Mouse (Mus musculus): ENCODE results near the gene Amer3.
"Not testable (repeated sequence)": the region's sequence is repeated elsewhere in the genome, so short reads cannot be mapped to it uniquely, and the experiment has no call there.

Amer3 gene

GRCm38 (mm10) chr1:34578851-34579781, at the start of gene Amer3:
Amer3 (plus strand) TSS chr1:34579657.
- DNase-seq (ENCODE audit: extremely low read depth, insufficient read length, low spot score): no peak

GRCm38 (mm10) chr1:34534574-34534973, 44.9 kb upstream of the Amer3 start:
- not testable (repeated sequence) for DNase-seq (ENCODE audit: extremely low read depth, insufficient read length, low spot score)

GRCm38 (mm10) chr1:34535043-34535698, 44.3 kb upstream of the Amer3 start, which contains the start of gene Cfc1:
Cfc1 (plus strand) TSS chr1:34535648.
- not testable (repeated sequence) for DNase-seq (ENCODE audit: extremely low read depth, insufficient read length, low spot score)

GRCm38 (mm10) chr1:34536291-34536766, 43.1 kb upstream of the Amer3 start:
- no peak for DNase-seq (ENCODE audit: extremely low read depth, insufficient read length, low spot score)

- peak; percentile 11 for DNase-seq (ENCODE audit: extremely low read depth, insufficient read length, low spot score)
These were observed 42.5 kb upstream of the Amer3 start for GRCm38 (mm10) chr1:34536767-34537485.

- no peak for DNase-seq (ENCODE audit: extremely low read depth, insufficient read length, low spot score)
These were observed 32.4 kb upstream of the Amer3 start for GRCm38 (mm10) chr1:34547074-34547473.

- DNase-seq (ENCODE audit: extremely low read depth, insufficient read length, low spot score): no peak
These were observed 25.8 kb upstream of the Amer3 start for GRCm38 (mm10) chr1:34553690-34554089.

GRCm38 (mm10) chr1:34554275-34554674, 25.2 kb upstream of the Amer3 start:
- DNase-seq (ENCODE audit: extremely low read depth, insufficient read length, low spot score): no peak

- DNase-seq (ENCODE audit: extremely low read depth, insufficient read length, low spot score): no peak
These were observed 18.6 kb upstream of the Amer3 start, which contains the start of gene Prss40 for GRCm38 (mm10) chr1:34560843-34561242. Prss40 (minus strand) TSS chr1:34560943.

GRCm38 (mm10) chr1:34564383-34565045, 14.9 kb upstream of the Amer3 start:
- DNase-seq (ENCODE audit: extremely low read depth, insufficient read length, low spot score): no peak

- no peak for DNase-seq (ENCODE audit: extremely low read depth, insufficient read length, low spot score)
These were observed 11.3 kb upstream of the Amer3 start for GRCm38 (mm10) chr1:34568120-34568519.

- DNase-seq (ENCODE audit: extremely low read depth, insufficient read length, low spot score): no peak
These were observed 9.6 kb upstream of the Amer3 start for GRCm38 (mm10) chr1:34569876-34570275.

- no peak for DNase-seq (ENCODE audit: extremely low read depth, insufficient read length, low spot score)
These were observed 8.0 kb upstream of the Amer3 start for GRCm38 (mm10) chr1:34571431-34571830.

- no peak for DNase-seq (ENCODE audit: extremely low read depth, insufficient read length, low spot score)
These were observed 6.2 kb upstream of the Amer3 start for GRCm38 (mm10) chr1:34573221-34573620.

GRCm38 (mm10) chr1:34579782-34580356, 412 bp downstream of the Amer3 start:
- DNase-seq (ENCODE audit: extremely low read depth, insufficient read length, low spot score): no peak

- DNase-seq (ENCODE audit: extremely low read depth, insufficient read length, low spot score): no peak
These were observed 2.8 kb downstream of the Amer3 start for GRCm38 (mm10) chr1:34582218-34582617.

GRCm38 (mm10) chr1:34583821-34584263, 4.4 kb downstream of the Amer3 start:
- DNase-seq (ENCODE audit: extremely low read depth, insufficient read length, low spot score): no peak

- no peak for DNase-seq (ENCODE audit: extremely low read depth, insufficient read length, low spot score)
These were observed 5.3 kb downstream of the Amer3 start for GRCm38 (mm10) chr1:34584736-34585135.

GRCm38 (mm10) chr1:34587298-34588096, 8.0 kb downstream of the Amer3 start:
- DNase-seq (ENCODE audit: extremely low read depth, insufficient read length, low spot score): no peak
